Mouse (Mus musculus) lung, embryonic 16.5 days (tissue): Measurements from ENCODE around the gene C2cd2. TPM values are rescaled to one million over a fixed set of nuclear protein-coding genes. Genes with fewer than 3 reads are reported as not detected.

Source experiments
- ATAC-seq: fragments of 200-750 bp; cut with Nextera tagmentation; 2 replicates; pipeline ENCODE4 v1.8.0; 2017; ENCODE audit warnings: low read depth, mild to moderate bottlenecking, moderate library complexity
- H3K27ac ChIP-seq: fragments of 300-500 bp; sonication (generic); 2 replicates; pipeline ENCODE4 v1.5.1; 2014; ENCODE audit warnings: mild to moderate bottlenecking, control low read depth, low read length
- H3K27me3 ChIP-seq: fragments of 300-500 bp; sonication (generic); 2 replicates; pipeline ENCODE4 v1.6.1; 2014; ENCODE audit warnings: low read depth, low read length, mixed read lengths; ENCODE audit not compliant: control insufficient read depth, insufficient read depth
- H3K36me3 ChIP-seq: fragments of 300-500 bp; sonication (generic); 2 replicates; pipeline ENCODE4 v1.6.1; 2014; ENCODE audit warnings: low read length; ENCODE audit not compliant: control insufficient read depth, insufficient read depth
- H3K4me1 ChIP-seq: fragments of 300-500 bp; sonication (generic); replicated peaks from 2 replicates; pipeline ENCODE4 v1.6.1; 2014; ENCODE audit warnings: low read length, mixed read lengths; ENCODE audit not compliant: control insufficient read depth, insufficient read depth
- H3K4me2 ChIP-seq: fragments of 300-500 bp; sonication (generic); 2 replicates; pipeline ENCODE4 v1.6.1; 2014; ENCODE audit warnings: low read depth, low read length, control low read depth
- H3K4me3 ChIP-seq: fragments of 300-500 bp; sonication (generic); 2 replicates; pipeline ENCODE4 v1.5.1; 2014; ENCODE audit warnings: mild to moderate bottlenecking, low read length, control low read depth
- H3K9ac ChIP-seq: fragments of 300-500 bp; sonication (generic); 2 replicates; pipeline ENCODE4 v1.6.1; 2014; ENCODE audit warnings: low read length, control low read depth
- H3K9me3 ChIP-seq: fragments of 300-500 bp; sonication (generic); 2 replicates; pipeline ENCODE4 v1.6.1; 2016; ENCODE audit warnings: low read length; ENCODE audit not compliant: control insufficient read depth
- WGBS: fragments of 180-500 bp; shearing (Covaris S2); extraction: QIAGEN DNeasy Blood & Tissue Kit; methylation state at CpG from one replicate; pipeline ENCODE4 v1.1.7; 2014; 5-methylcytosine and 5-hydroxymethylcytosine counted together
- polyA plus RNA-seq: library from polyadenylated mRNA; unstranded; fragments of >200 nt; fragmentation: Nextera tagmentation; extraction: Ambion mirVana; gene quantifications from 2 replicates; pipeline ENCODE4 v1.2.1, GENCODE M21; 2015

Gene C2cd2
- polyA plus RNA-seq, 1 experiment from 2014 or later = 15.4 TPM

DNA sequence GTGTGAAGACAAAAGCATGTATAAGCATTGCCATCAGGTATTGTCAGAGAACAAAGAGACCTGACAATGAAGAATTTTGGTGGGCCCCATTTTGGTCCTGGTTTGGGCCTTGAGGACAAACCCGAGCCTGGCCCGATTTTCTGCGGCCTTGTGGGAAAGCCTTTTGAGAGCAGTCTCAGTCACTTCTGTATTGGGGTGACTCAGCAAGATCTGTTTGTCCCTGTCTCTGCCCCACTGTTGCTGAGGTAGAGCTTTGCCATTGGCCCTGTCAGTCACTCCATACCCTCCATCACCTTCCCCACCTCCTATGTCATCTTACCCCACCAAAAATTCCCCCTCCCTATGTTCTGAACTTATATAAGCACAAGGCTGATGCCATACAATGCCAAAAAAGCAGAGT, 15.3 kb upstream of the C2cd2 start:
- no peak for ATAC-seq
- H3K27ac ChIP-seq = no peak overlapping the region
- 92% methylated on average over 3 of the region's 3 CpGs for WGBS

DNA sequence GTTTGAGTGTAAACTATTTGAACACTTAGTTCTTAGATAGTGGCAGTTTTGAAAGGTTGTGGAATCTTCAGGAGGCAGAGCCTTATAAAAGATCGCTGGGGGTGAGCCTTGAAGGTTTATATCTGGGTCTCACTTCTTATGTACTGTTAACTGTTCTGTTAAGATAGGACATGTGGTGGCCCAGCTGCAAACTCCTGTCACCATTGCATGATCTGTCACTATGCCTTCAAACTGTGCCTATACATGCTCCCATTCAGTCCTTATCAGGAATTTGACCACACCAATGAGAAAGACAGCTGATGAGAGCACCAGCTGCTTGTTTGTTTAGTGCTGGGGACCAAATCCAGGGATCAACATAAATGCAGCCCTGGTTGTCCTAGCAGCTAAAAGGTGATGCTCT, 14.9 kb upstream of the C2cd2 start:
- Histone ChIP-seq H3K36me3 (no peaks in the 10 kb centered on the region), H3K9me3 (no peaks in the 10 kb centered on the region), H3K9ac (no peak overlapping the region), H3K4me1 (no peaks in the 10 kb centered on the region), H3K4me2 (no peak overlapping the region), H3K27ac (no peak overlapping the region), H3K27me3 (no peaks in the 10 kb centered on the region), H3K4me3 (no peak overlapping the region)
- ATAC-seq = no peak
- WGBS = 55% methylated on average over 1 of the region's 1 CpGs

More for the DNA sequence above, 15.3 kb upstream of the C2cd2 start:
- H3K36me3 ChIP-seq = no peaks in the 10 kb centered on the region
- no peak overlapping the region for H3K4me2 ChIP-seq
- no peak overlapping the region for H3K9ac ChIP-seq
- H3K4me1 ChIP-seq = no peaks in the 10 kb centered on the region
- no peaks in the 10 kb centered on the region for H3K9me3 ChIP-seq
- H3K27me3 ChIP-seq = no peaks in the 10 kb centered on the region
- no peak overlapping the region for H3K4me3 ChIP-seq

DNA sequence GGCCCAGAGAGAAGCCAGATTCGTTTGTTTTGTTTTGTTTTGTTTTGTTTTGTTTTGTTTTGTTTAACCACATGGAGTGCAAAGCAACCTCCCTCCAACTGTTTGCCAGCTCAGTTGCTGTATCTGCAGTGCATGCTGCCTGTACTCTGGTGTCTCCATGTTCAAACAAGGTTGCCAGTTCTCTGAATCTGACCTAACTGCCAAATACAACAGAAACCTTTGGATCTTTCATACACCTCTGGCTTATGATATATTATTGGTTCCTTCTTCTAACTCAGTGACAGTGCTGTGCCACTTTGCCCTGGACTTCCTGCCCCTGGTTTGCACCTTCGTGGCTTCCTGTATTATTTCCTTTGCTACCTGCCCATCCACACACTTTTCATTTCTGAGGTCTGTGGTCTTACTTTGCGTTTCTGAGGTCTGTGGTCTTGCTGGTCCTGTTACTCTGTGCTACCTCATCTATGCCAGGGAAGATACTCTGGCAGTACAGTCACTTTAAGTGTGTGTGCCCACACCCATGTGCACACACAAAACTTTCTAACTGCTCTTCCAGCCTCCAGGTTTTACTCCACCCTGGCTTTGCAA, 1.6 kb upstream of the C2cd2 start:
- H3K4me3 ChIP-seq = no peak overlapping the region
- no peak overlapping the region for H3K27ac ChIP-seq
- no peak overlapping the region for H3K9ac ChIP-seq
- H3K9me3 ChIP-seq = no peaks in the 10 kb centered on the region
- H3K36me3 ChIP-seq = no peaks in the 10 kb centered on the region
- no peak for ATAC-seq
- no peaks in the 10 kb centered on the region for H3K27me3 ChIP-seq
- no peak overlapping the region for H3K4me2 ChIP-seq
- H3K4me1 ChIP-seq = peaks cover 8% of the 10 kb centered on the region; the same call in 1 of the 2 replicates
- 81% methylated on average over 3 of the region's 3 CpGs for WGBS

DNA sequence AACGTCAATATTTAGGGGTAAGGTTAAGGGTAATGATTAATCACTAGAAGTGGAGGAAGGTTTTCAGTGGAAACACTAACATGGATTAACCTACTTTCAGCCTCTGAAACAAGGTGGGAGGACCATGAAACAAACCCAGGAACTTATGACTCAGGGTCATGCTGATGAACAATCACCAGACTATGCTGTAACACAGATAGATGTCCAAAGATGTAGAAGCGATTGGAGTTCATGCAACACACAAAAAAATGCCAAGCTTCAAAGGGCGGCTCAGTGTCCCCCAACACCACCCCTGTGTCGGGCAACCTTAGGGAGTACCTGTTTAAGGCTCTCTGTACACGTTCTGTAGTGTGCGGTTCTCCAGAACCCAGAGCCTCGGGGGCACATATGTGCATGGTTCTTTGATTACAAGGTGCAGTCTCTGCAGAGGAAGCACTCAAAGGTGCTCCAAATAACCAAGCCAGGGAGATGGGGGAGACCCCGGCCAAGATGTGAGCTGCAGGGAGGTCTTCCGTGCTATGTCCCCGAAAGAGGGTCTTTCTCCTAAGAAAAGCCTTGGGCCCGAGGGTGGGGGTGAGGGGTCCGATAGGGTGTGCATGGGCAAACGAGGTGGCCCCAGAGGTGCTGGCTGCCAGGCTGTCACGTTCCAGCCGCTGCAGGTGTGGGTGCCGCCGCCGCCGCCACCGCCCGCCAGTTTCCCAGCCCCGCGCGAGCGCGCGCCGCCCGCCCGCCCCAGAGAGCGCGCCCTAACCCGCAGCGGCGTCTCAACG, 832 bp downstream of the C2cd2 start:
- H3K9me3 ChIP-seq = no peaks in the 10 kb centered on the region
- peak overlapping the region; percentile 89 for H3K4me2 ChIP-seq
- H3K27me3 ChIP-seq = no peaks in the 10 kb centered on the region
- H3K4me1 ChIP-seq = peaks cover 8% of the 10 kb centered on the region; the same call in 1 of the 2 replicates
- ATAC-seq = no peak; the same call in 1 of the 2 replicates
- H3K27ac ChIP-seq = peak overlapping the region; percentile 96
- H3K36me3 ChIP-seq = no peaks in the 10 kb centered on the region; the same call in 1 of the 2 replicates
- H3K4me3 ChIP-seq = peak overlapping the region; percentile 79
- 5% methylated on average over 25 of the region's 36 CpGs for WGBS
- H3K9ac ChIP-seq = peak overlapping the region; percentile 90

DNA sequence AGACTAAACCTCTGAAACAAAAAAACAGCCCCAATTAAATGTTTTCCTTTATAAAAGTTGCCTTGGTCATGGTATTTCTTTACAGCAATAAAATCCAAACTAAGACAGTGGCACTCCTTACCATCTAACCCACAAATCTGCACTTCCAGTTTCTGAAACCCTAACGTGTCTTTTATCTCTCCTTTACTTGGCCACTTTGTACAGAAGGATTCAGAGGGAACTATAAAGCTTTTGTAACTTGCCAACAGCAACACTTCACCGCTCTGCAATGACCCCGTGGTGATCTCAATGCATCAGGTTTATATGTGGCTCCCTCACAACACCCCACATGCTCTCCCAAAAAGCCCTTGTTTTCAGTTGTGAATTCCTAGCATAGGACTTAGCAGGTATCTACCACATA, 2.0 kb downstream of the C2cd2 start:
- Histone ChIP-seq H3K27me3 (no peaks in the 10 kb centered on the region), H3K9ac (no peak overlapping the region), H3K27ac (no peak overlapping the region), H3K9me3 (no peaks in the 10 kb centered on the region), H3K4me3 (no peak overlapping the region), H3K36me3 (no peaks in the 10 kb centered on the region; the same call in 1 of the 2 replicates), H3K4me1 (peaks cover 8% of the 10 kb centered on the region; the same call in 1 of the 2 replicates), H3K4me2 (no peak overlapping the region)
- no peak for ATAC-seq
- 89% methylated on average over 3 of the region's 3 CpGs for WGBS

DNA sequence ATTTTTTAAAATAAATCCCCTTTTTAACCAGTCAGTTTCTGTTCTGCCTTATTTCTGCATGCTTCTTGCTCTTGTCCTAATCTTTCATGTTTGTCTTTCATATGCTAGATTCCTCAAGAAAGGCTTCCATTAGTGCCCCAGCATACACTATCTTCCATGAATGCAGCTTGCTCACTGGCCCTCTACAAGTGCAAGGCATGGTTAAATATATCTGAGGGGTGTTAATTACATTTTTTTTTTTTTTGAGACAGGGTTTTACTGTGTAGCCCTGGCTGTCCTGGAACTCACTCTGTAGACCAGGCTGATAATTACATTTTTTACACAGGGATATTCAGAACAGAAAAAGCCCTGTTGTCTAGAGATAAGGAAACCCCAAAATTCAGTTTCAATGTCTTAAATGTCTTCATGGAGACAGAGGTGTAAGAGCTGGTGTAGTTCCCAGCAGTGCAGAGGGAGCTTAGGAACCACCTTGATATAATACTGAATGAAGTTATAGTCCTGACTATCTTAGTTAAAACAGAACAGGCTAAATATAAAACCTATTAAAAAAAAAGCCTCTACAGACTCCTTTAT, 3.9 kb downstream of the C2cd2 start:
- Histone ChIP-seq H3K9me3 (no peaks in the 10 kb centered on the region), H3K4me1 (peaks cover 8% of the 10 kb centered on the region; the same call in 1 of the 2 replicates), H3K27ac (no peak overlapping the region), H3K27me3 (no peaks in the 10 kb centered on the region), H3K9ac (no peak overlapping the region), H3K36me3 (no peaks in the 10 kb centered on the region; the same call in 1 of the 2 replicates), H3K4me3 (no peak overlapping the region), H3K4me2 (no peak overlapping the region)
- no peak for ATAC-seq

DNA sequence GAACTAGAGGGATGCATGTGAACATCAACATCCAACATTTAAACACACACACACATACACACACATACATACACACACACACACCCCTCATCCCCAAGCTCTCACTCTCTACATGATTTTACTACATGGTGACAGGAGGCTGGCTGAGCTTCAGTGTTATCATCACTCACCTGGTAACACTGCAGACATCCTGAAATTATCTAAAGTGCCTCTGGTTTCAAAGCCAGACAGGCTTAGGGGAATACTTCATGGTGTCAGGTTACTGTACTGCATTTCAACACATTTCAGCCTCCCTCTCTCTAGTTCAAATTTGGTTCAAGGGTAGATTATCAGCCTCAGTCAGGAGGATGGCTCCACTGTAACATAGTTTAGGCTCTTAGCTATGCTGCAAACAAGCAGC, 4.8 kb downstream of the C2cd2 start:
- ATAC-seq = no peak
- H3K4me2 ChIP-seq = no peak overlapping the region
- H3K27me3 ChIP-seq = no peaks in the 10 kb centered on the region
- H3K27ac ChIP-seq = no peak overlapping the region
- H3K4me1 ChIP-seq = peaks cover 8% of the 10 kb centered on the region; the same call in 1 of the 2 replicates
- peaks cover 2% of the 10 kb centered on the region; the same call in 1 of the 2 replicates for H3K36me3 ChIP-seq
- no peaks in the 10 kb centered on the region for H3K9me3 ChIP-seq
- H3K4me3 ChIP-seq = no peak overlapping the region
- H3K9ac ChIP-seq = no peak overlapping the region

DNA sequence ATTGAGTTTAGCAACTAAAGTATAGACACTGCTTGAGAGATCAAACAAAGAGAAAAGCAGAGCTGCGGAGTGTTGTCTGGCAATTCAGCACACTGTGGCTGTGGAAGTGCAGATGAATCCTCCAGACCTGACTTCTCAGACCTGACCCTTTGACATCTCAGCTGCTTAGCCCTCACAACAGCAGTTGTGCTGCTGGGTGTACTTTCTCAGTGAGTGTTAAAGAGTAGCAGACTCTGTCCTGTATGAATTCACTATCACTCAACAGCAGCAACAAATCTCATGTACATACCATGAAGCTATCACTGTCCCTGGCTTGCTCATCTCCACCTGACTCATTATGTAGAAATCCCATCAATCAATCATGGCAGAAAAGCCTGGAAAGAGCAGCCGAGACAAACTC, 6.4 kb downstream of the C2cd2 start:
- Histone ChIP-seq H3K4me1 (peaks cover 4% of the 10 kb centered on the region; the same call in 1 of the 2 replicates), H3K4me2 (no peak overlapping the region), H3K9me3 (no peaks in the 10 kb centered on the region), H3K36me3 (peaks cover 11% of the 10 kb centered on the region), H3K9ac (no peak overlapping the region), H3K4me3 (no peak overlapping the region), H3K27me3 (no peaks in the 10 kb centered on the region), H3K27ac (no peak overlapping the region)
- 81% methylated on average over 2 of the region's 2 CpGs for WGBS
- ATAC-seq = no peak

DNA sequence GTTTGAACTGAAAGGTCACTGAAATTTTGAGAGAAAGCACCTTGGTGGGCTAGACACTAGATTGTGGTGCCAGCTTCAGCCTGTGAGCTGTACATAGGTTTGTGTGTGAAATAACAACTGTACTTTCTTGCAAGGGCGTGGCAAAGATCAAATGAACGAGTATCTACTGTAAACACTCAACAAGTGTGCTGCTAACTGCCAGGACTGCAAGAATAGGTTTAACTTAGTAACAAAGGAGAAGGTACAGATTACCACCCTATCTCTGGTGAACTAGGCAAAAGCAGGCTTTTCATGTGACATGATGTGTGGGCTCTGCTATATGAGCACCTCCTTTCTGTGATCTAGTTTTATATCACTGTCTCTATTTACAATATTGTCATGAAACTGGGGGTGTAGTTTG, 9.1 kb downstream of the C2cd2 start:
- 62% methylated on average over 2 of the region's 2 CpGs for WGBS
- Histone ChIP-seq H3K27ac (no peak overlapping the region), H3K4me2 (no peak overlapping the region), H3K4me3 (no peak overlapping the region), H3K36me3 (peaks cover 25% of the 10 kb centered on the region), H3K27me3 (no peaks in the 10 kb centered on the region), H3K4me1 (no peaks in the 10 kb centered on the region), H3K9me3 (no peaks in the 10 kb centered on the region), H3K9ac (no peak overlapping the region)
- no peak for ATAC-seq
